Mouse (Mus musculus) intestine, postnatal 0 days (tissue): ENCODE measurements at regions not wholly inside any gene's neighbourhood (a gene's known extent, or its start where the extent isn't known, plus 50 kb on each side); places are given as distances from the start of the nearest gene placed in this dataset.

Experiments used
- ATAC-seq: fragments of 200-750 bp; cut with Nextera tagmentation; 2 replicates; pipeline ENCODE4 v1.8.0; 2017; ENCODE audit warnings: mild to moderate bottlenecking, moderate TSS enrichment, moderate library complexity
- H3K27ac ChIP-seq: fragments of 300-500 bp; sonication (generic); 2 replicates; pipeline ENCODE4 v1.5.1; 2014; ENCODE audit warnings: mild to moderate bottlenecking, low read depth, low read length, moderate library complexity
- H3K27me3 ChIP-seq: fragments of 300-500 bp; sonication (generic); replicated peaks from 2 replicates; pipeline ENCODE4 v1.6.1; 2014; ENCODE audit warnings: low read length, mixed read lengths; ENCODE audit not compliant: control insufficient read depth, insufficient read depth
- H3K36me3 ChIP-seq: fragments of 300-500 bp; sonication (generic); 2 replicates; pipeline ENCODE4 v1.6.1; 2014; ENCODE audit warnings: mild to moderate bottlenecking, moderate library complexity; ENCODE audit not compliant: control insufficient read depth, insufficient read depth
- H3K4me1 ChIP-seq: fragments of 300-500 bp; sonication (generic); replicated peaks from 2 replicates; pipeline ENCODE4 v1.6.1; 2014; ENCODE audit warnings: antibody characterized with exemption, low read length, mixed read lengths; ENCODE audit not compliant: control insufficient read depth, insufficient read depth
- H3K4me2 ChIP-seq: fragments of 300-500 bp; sonication (generic); replicated peaks from 2 replicates; pipeline ENCODE4 v1.6.1; 2014; ENCODE audit warnings: low read depth, mild to moderate bottlenecking, moderate library complexity
- H3K4me3 ChIP-seq: fragments of 300-500 bp; sonication (generic); 2 replicates; pipeline ENCODE4 v1.5.1; 2014; ENCODE audit warnings: low read depth, low read length
- H3K9ac ChIP-seq: fragments of 300-500 bp; sonication (generic); 2 replicates; pipeline ENCODE4 v1.6.1; 2014; ENCODE audit warnings: mild to moderate bottlenecking, low read depth, low read length
- H3K9me3 ChIP-seq: fragments of 300-500 bp; sonication (generic); 2 replicates; pipeline ENCODE4 v1.6.1; 2016; ENCODE audit warnings: mixed run types; ENCODE audit not compliant: control insufficient read depth
- CTCF ChIP-seq: sonication (generic); IDR thresholded peaks from 2 replicates; pipeline ENCODE4 v1.5.1; 2016; ENCODE audit warnings: low read depth, mild to moderate bottlenecking, control low read depth, antibody characterized with exemption, moderate library complexity
- whole genome bisulfite sequencing: fragments of 180-500 bp; shearing (Covaris S2); extraction: QIAGEN DNeasy Blood & Tissue Kit; methylation state at CpG from one replicate; pipeline ENCODE4 v1.1.7; 2014; 5-methylcytosine and 5-hydroxymethylcytosine counted together

- no peaks in the 10 kb centered on the region for H3K9me3 ChIP-seq
- WGBS = 21% methylated on average over 7 of the region's 7 CpGs
- no peaks in the 10 kb centered on the region for H3K36me3 ChIP-seq
- H3K4me2 ChIP-seq = no peak overlapping the region
- no peak overlapping the region for H3K4me3 ChIP-seq
- H3K27ac ChIP-seq = no peak overlapping the region
- no peaks in the 10 kb centered on the region for H3K4me1 ChIP-seq
- TF ChIP-seq CTCF = no peak
- H3K27me3 ChIP-seq = no peaks in the 10 kb centered on the region
- H3K9ac ChIP-seq = no peak overlapping the region
- ATAC-seq = no peak
These were observed 293.7 kb downstream of the Gm9195 start for GRCm38 (mm10) chr14:72197972-72198371.

- H3K4me2 ChIP-seq = no peak overlapping the region
- H3K27ac ChIP-seq = no peak overlapping the region
- H3K4me3 ChIP-seq = no peak overlapping the region
- no peaks in the 10 kb centered on the region for H3K36me3 ChIP-seq
- H3K4me1 ChIP-seq = no peaks in the 10 kb centered on the region
- ATAC-seq = no peak
- peak; percentile 80 for TF ChIP-seq CTCF
- no peaks in the 10 kb centered on the region for H3K9me3 ChIP-seq
- no peaks in the 10 kb centered on the region for H3K27me3 ChIP-seq
- H3K9ac ChIP-seq = no peak overlapping the region
- WGBS = 18% methylated on average over 5 of the region's 5 CpGs
These were observed 304.2 kb downstream of the Gm9195 start for GRCm38 (mm10) chr14:72187329-72187984.

- Histone ChIP-seq H3K4me1 (no peaks in the 10 kb centered on the region), H3K9me3 (no peaks in the 10 kb centered on the region), H3K27ac (no peak overlapping the region), H3K4me2 (no peak overlapping the region), H3K36me3 (no peaks in the 10 kb centered on the region), H3K4me3 (no peak overlapping the region), H3K27me3 (no peaks in the 10 kb centered on the region), H3K9ac (no peak overlapping the region)
- ATAC-seq = no peak
- 74% methylated on average over 1 of the region's 1 CpGs for WGBS
- TF ChIP-seq CTCF = no peak
These were observed 315.9 kb downstream of the Gm9195 start for GRCm38 (mm10) chr14:72175751-72176150.

DNA sequence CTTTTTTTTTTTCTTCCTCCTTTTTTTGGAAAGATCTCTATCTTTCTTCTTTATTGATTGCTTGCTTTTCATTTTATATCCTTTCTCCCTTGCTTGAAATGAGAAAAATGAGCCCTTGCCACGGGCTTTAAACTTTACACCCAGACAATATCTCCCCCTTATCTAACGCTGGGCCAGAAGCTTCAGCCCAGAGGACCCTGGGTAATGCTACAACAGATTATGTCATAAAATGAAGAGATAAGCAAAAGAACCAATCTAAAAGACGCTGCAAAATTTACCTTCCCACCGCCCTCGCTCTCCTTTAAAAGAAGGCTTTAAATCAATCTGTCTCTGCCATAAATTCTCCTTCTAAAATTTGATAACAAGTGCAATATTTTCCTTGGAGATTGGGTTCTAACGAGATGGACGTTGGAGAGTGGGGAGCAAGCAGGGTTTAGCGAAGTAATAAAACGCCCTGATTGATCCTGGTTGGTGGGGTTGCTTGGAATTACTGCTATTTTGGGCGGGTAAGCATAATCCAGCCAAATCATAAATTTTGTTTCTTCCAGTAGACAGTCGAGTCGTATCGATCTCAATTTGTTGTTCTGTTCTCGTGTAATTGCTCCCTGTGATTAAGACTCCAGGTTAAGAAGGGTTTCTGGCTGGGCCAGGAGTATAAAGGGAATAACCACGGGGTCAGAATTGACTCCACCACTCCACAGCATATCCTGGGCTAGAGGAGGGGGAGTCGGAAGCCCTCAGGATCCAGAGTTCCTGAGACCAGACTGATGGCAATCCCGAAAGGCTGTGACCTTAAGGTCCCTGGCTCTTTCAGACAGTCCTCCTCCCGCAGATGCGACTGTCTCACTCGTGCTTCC, 318.9 kb downstream of the Gm9195 start:
- H3K4me2 ChIP-seq = peak overlapping the region; percentile 33
- no peak overlapping the region for H3K27ac ChIP-seq
- H3K4me3 ChIP-seq = no peak overlapping the region
- H3K27me3 ChIP-seq = no peaks in the 10 kb centered on the region
- no peak for TF ChIP-seq CTCF
- ATAC-seq = no peak
- 29% methylated on average over 20 of the region's 20 CpGs for WGBS
- H3K36me3 ChIP-seq = no peaks in the 10 kb centered on the region
- no peak overlapping the region for H3K9ac ChIP-seq
- no peaks in the 10 kb centered on the region for H3K9me3 ChIP-seq
- no peaks in the 10 kb centered on the region for H3K4me1 ChIP-seq

DNA sequence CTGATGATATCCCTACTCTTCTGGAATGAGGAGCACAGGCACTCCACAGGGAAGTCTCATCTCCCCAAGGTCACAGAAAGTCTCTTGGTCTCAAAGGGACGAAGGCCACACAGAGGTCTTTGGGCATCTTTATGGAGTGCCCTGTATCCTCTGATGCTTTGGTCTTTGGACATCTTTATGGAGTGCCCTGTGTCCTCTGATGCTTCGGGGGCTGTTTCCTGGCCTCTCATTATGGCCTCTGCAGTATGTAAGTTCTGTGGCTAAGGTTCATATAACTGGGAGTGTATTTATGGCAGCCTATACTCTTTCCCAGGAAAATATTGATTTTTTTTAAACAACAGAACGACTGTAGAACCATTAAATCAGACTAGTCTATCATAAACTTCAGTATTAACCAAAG, 319.9 kb downstream of the Gm9195 start:
- no peak overlapping the region for H3K4me3 ChIP-seq
- no peak overlapping the region for H3K27ac ChIP-seq
- no peak overlapping the region for H3K9ac ChIP-seq
- no peaks in the 10 kb centered on the region for H3K9me3 ChIP-seq
- ATAC-seq = peak; percentile 74
- 28% methylated on average over 3 of the region's 3 CpGs for WGBS
- no peaks in the 10 kb centered on the region for H3K27me3 ChIP-seq
- H3K4me1 ChIP-seq = no peaks in the 10 kb centered on the region
- H3K36me3 ChIP-seq = no peaks in the 10 kb centered on the region
- peak overlapping the region; percentile 33; the same call in 1 of the 2 replicates for H3K4me2 ChIP-seq
- TF ChIP-seq CTCF = no peak

- H3K36me3 ChIP-seq = no peaks in the 10 kb centered on the region
- no peak for TF ChIP-seq CTCF
- no peak overlapping the region for H3K27ac ChIP-seq
- 29% methylated on average over 13 of the region's 13 CpGs for WGBS
- no peaks in the 10 kb centered on the region for H3K27me3 ChIP-seq
- no peak overlapping the region for H3K9ac ChIP-seq
- no peak for ATAC-seq
- no peaks in the 10 kb centered on the region for H3K9me3 ChIP-seq
- H3K4me3 ChIP-seq = no peak overlapping the region
- H3K4me1 ChIP-seq = no peaks in the 10 kb centered on the region
- peak overlapping the region; percentile 49 for H3K4me2 ChIP-seq
These were observed 332.9 kb downstream of the Gm9195 start for GRCm38 (mm10) chr14:72158537-72159323.
